Mouse (Mus musculus): ENCODE data around the gene Vmn2r90. TPM values are rescaled to one million over a fixed set of nuclear protein-coding genes. Genes with fewer than 3 reads are reported as not detected.
"Not testable (repeated sequence)": the region's sequence is repeated elsewhere in the genome, so short reads cannot be mapped to it uniquely, and the experiment has no call there.

Vmn2r90 gene
- polyA plus RNA-seq, 1 experiment from 2014 or later, result not detected

GRCm38 (mm10) chr17:17741516-17741915 is 38.0 kb downstream of the Vmn2r90 start:
- H3K4me2 ChIP-seq; H3K27ac ChIP-seq (ENCODE audit: low read depth, low read length); H3K36me3 ChIP-seq (ENCODE audit: control insufficient read depth, insufficient read depth, low read length); H3K4me1 ChIP-seq (ENCODE audit: control insufficient read depth, insufficient read depth, low read length); H3K9ac ChIP-seq (ENCODE audit: low read depth, low read length); H3K27me3 ChIP-seq (ENCODE audit: control insufficient read depth, insufficient read depth, low read length); H3K4me3 ChIP-seq (ENCODE audit: low read depth, low read length); ATAC-seq (replicated peaks; ENCODE audit: insufficient number of reproducible peaks, low FRiP score, low TSS enrichment); H3K9me3 ChIP-seq (replicated peaks; ENCODE audit: control insufficient read depth, low read length): not testable (repeated sequence)

GRCm38 (mm10) chr17:17749371-17749770 is 45.8 kb downstream of the Vmn2r90 start:
- H3K36me3 ChIP-seq (ENCODE audit: control insufficient read depth, insufficient read depth, low read length); H3K27ac ChIP-seq (ENCODE audit: low read depth, low read length); H3K9me3 ChIP-seq (replicated peaks; ENCODE audit: control insufficient read depth, low read length); H3K9ac ChIP-seq (ENCODE audit: low read depth, low read length); ATAC-seq (replicated peaks; ENCODE audit: insufficient number of reproducible peaks, low FRiP score, low TSS enrichment); H3K4me3 ChIP-seq (ENCODE audit: low read depth, low read length); H3K4me1 ChIP-seq (ENCODE audit: control insufficient read depth, insufficient read depth, low read length); H3K4me2 ChIP-seq; H3K27me3 ChIP-seq (ENCODE audit: control insufficient read depth, insufficient read depth, low read length): not testable (repeated sequence)
- WGBS (ENCODE audit: insufficient replicate concordance), result 4% methylated on average over 4 of the region's 4 CpGs

- no peak for ATAC-seq (replicated peaks; ENCODE audit: insufficient number of reproducible peaks, low FRiP score, low TSS enrichment)
- WGBS (ENCODE audit: insufficient replicate concordance), result 65% methylated on average over 1 of the region's 1 CpGs
- H3K9me3 ChIP-seq (replicated peaks; ENCODE audit: control insufficient read depth, low read length), result no peaks in the 10 kb centered on the region
Measured at GRCm38 (mm10) chr17:17762614-17763293, 59.2 kb downstream of the Vmn2r90 start.

GRCm38 (mm10) chr17:17764206-17764605 is 60.7 kb downstream of the Vmn2r90 start:
- Histone ChIP-seq H3K4me3 (ENCODE audit: low read depth, low read length) (no peak overlapping the region), H3K9me3 (replicated peaks; ENCODE audit: control insufficient read depth, low read length) (no peaks in the 10 kb centered on the region), H3K9ac (ENCODE audit: low read depth, low read length) (no peak overlapping the region), H3K4me2 (no peak overlapping the region), H3K4me1 (ENCODE audit: control insufficient read depth, insufficient read depth, low read length) (no peaks in the 10 kb centered on the region), H3K36me3 (ENCODE audit: control insufficient read depth, insufficient read depth, low read length) (no peaks in the 10 kb centered on the region), H3K27me3 (ENCODE audit: control insufficient read depth, insufficient read depth, low read length) (no peaks in the 10 kb centered on the region), H3K27ac (ENCODE audit: low read depth, low read length) (no peak overlapping the region)
- no peak for ATAC-seq (replicated peaks; ENCODE audit: insufficient number of reproducible peaks, low FRiP score, low TSS enrichment)
- 35% methylated on average over 1 of the region's 1 CpGs for WGBS (ENCODE audit: insufficient replicate concordance)

More at GRCm38 (mm10) chr17:17762614-17763293, 59.2 kb downstream of the Vmn2r90 start:
- no peaks in the 10 kb centered on the region for H3K4me1 ChIP-seq (ENCODE audit: control insufficient read depth, insufficient read depth, low read length)
- H3K27ac ChIP-seq (ENCODE audit: low read depth, low read length), result no peak overlapping the region
- no peaks in the 10 kb centered on the region for H3K36me3 ChIP-seq (ENCODE audit: control insufficient read depth, insufficient read depth, low read length)
- no peak overlapping the region for H3K4me3 ChIP-seq (ENCODE audit: low read depth, low read length)
- no peak overlapping the region for H3K4me2 ChIP-seq
- no peaks in the 10 kb centered on the region for H3K27me3 ChIP-seq (ENCODE audit: control insufficient read depth, insufficient read depth, low read length)
- H3K9ac ChIP-seq (ENCODE audit: low read depth, low read length), result no peak overlapping the region

DNA sequence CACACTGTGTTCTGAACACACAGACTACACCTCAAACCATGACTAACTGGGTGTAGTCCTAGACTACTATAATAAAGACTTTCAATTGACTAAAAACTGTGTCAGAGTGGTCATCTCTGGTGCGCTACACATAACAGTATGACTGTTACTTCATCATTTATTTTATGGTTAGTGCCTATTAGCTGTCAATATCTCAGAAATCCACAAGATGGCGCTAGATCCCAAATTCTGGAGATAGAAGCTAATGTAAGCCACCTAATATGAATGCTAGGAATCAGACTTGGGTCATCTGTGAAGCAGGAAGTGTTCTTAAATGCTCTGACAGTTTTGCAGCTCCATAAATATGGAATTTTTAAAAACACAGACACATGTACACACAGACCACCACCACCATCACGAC is 62.9 kb downstream of the Vmn2r90 start:
- H3K27ac ChIP-seq (ENCODE audit: low read depth, low read length), result no peak overlapping the region
- no peaks in the 10 kb centered on the region for H3K4me1 ChIP-seq (ENCODE audit: control insufficient read depth, insufficient read depth, low read length)
- no peaks in the 10 kb centered on the region for H3K9me3 ChIP-seq (replicated peaks; ENCODE audit: control insufficient read depth, low read length)
- no peaks in the 10 kb centered on the region for H3K36me3 ChIP-seq (ENCODE audit: control insufficient read depth, insufficient read depth, low read length)
- H3K27me3 ChIP-seq (ENCODE audit: control insufficient read depth, insufficient read depth, low read length), result no peaks in the 10 kb centered on the region
- H3K9ac ChIP-seq (ENCODE audit: low read depth, low read length), result no peak overlapping the region
- H3K4me2 ChIP-seq, result no peak overlapping the region
- WGBS (ENCODE audit: insufficient replicate concordance), result 7% methylated on average over 3 of the region's 3 CpGs
- no peak overlapping the region for H3K4me3 ChIP-seq (ENCODE audit: low read depth, low read length)
- ATAC-seq (replicated peaks; ENCODE audit: insufficient number of reproducible peaks, low FRiP score, low TSS enrichment), result no peak

Other genes with a start within 250 kb of the Vmn2r90 start
- gene Lnpep, start 78.7 kb upstream of the Vmn2r90 start, polyA plus RNA-seq (2014; fragmentation: Nextera tagmentation; extraction: Ambion mirVana), result 8.9 and 12.7 TPM in 2 replicates
- 15.5 and 25.1 TPM in 2 replicates for gene Spaca6, start 123.4 kb downstream of the Vmn2r90 start, polyA plus RNA-seq (2014; fragmentation: Nextera tagmentation; extraction: Ambion mirVana)
- 0.93 and 2.0 TPM in 2 replicates for gene Has1, start 151.5 kb downstream of the Vmn2r90 start, polyA plus RNA-seq (2014; fragmentation: Nextera tagmentation; extraction: Ambion mirVana)
- not detected in 2 replicates for gene Fpr1, start 180.2 kb downstream of the Vmn2r90 start, polyA plus RNA-seq (2014; fragmentation: Nextera tagmentation; extraction: Ambion mirVana)
- not detected in 2 replicates for gene Fpr2, start 184.1 kb downstream of the Vmn2r90 start, polyA plus RNA-seq (2014; fragmentation: Nextera tagmentation; extraction: Ambion mirVana)
- gene Fpr3, start 184.1 kb downstream of the Vmn2r90 start, polyA plus RNA-seq (2014; fragmentation: Nextera tagmentation; extraction: Ambion mirVana), result not detected in 2 replicates

Data from heart, embryonic 11.5 days (tissue).